Mouse (Mus musculus) liver, adult 2 months (tissue): ENCODE results near the gene Atg14.

ENCODE experiments used
- CTCF ChIP-seq: fragments of 200-500 bp; IDR thresholded peaks from 2 replicates; pipeline ENCODE4 v1.5.1; 2011; ENCODE audit warnings: low read depth, low read length, control low read depth
- POLR2A ChIP-seq: fragments of 200-500 bp; IDR thresholded peaks from 2 replicates; pipeline ENCODE4 v1.6.1; 2011; ENCODE audit warnings: low read length, control low read depth; ENCODE audit not compliant: insufficient read depth; ENCODE audit errors: extremely low read depth

GRCm38 (mm10) chr14:47532496-47532895, 38.0 kb downstream of the Atg14 start:
- no peak; the same call in 1 of the 2 replicates for TF ChIP-seq CTCF
- no peak for TF ChIP-seq POLR2A
